Mouse (Mus musculus) NIH3T3 (cell line): ENCODE data around the gene Ddx43.

Experiments
- DNase-seq: peaks from one replicate; pipeline ENCODE4 v3.0.0-alpha.2; 2012; ENCODE audit warnings: low read depth

The Ddx43 gene

GRCm38 (mm10) chr9:78442579-78443392, 47.2 kb downstream of the Ddx43 start, which contains the start of gene Cgas:
TSS of gene Cgas (minus strand) at chr9:78443237.
- DNase-seq = peak; percentile 83

GRCm38 (mm10) chr9:78447606-78447972, 52.0 kb downstream of the Ddx43 start:
- DNase-seq = no peak

- peak; percentile 97 for DNase-seq
Measured at GRCm38 (mm10) chr9:78447973-78448873, 52.6 kb downstream of the Ddx43 start, which contains the start of the genes Mto1 and Gm17324. TSS of gene Mto1 (plus strand) at chr9:78448208. TSS of gene Gm17324 (minus strand) at chr9:78448786.

GRCm38 (mm10) chr9:78450404-78450803, 54.8 kb downstream of the Ddx43 start:
- no peak for DNase-seq

- DNase-seq = no peak
Measured at GRCm38 (mm10) chr9:78451382-78451781, 55.8 kb downstream of the Ddx43 start.

GRCm38 (mm10) chr9:78457026-78457425, 61.4 kb downstream of the Ddx43 start:
- DNase-seq = no peak

- DNase-seq = no peak
Measured at GRCm38 (mm10) chr9:78463337-78463736, 67.8 kb downstream of the Ddx43 start.

- no peak for DNase-seq
Measured at GRCm38 (mm10) chr9:78465725-78466124, 70.1 kb downstream of the Ddx43 start.
